Mouse (Mus musculus): Measurements from ENCODE around the gene Cadm2.

Gene Cadm2

GRCm38 (mm10) chr16:67162211-67162790 is 458.4 kb downstream of the Cadm2 start:
- in situ Hi-C loops (cut with MboI, MseI): no loop called here

- in situ Hi-C loops (cut with MboI, MseI): no loop called here
Measured at GRCm38 (mm10) chr16:67124811-67125210, 495.9 kb downstream of the Cadm2 start.

GRCm38 (mm10) chr16:67122532-67122931 is 498.2 kb downstream of the Cadm2 start:
- in situ Hi-C loops (cut with MboI, MseI): no loop called here

- in situ Hi-C loops (cut with MboI, MseI): no loop called here
Measured at GRCm38 (mm10) chr16:67121781-67122180, 498.9 kb downstream of the Cadm2 start.

GRCm38 (mm10) chr16:67106478-67107061 is 514.1 kb downstream of the Cadm2 start:
- in situ Hi-C loops (cut with MboI, MseI): no loop called here

- in situ Hi-C loops (cut with MboI, MseI): loop anchor here (10.0 kb wide), 1 partner anchor 188 kb away; no protein-coding TSS in a partner anchor
Measured at GRCm38 (mm10) chr16:67096706-67097105, 524.0 kb downstream of the Cadm2 start.

- in situ Hi-C loops (cut with MboI, MseI): loop anchor here (10.0 kb wide), 1 partner anchor 189 kb away; no protein-coding TSS in a partner anchor
Measured at GRCm38 (mm10) chr16:67095916-67096315, 524.8 kb downstream of the Cadm2 start.

- in situ Hi-C loops (cut with MboI, MseI): loop anchor here (10.0 kb wide), 1 partner anchor 195 kb away; no protein-coding TSS in a partner anchor
Measured at GRCm38 (mm10) chr16:67089747-67090146, 531.0 kb downstream of the Cadm2 start.

GRCm38 (mm10) chr16:67079318-67079717 is 541.4 kb downstream of the Cadm2 start:
- in situ Hi-C loops (cut with MboI, MseI): no loop called here

GRCm38 (mm10) chr16:67076169-67076895 is 544.4 kb downstream of the Cadm2 start:
- in situ Hi-C loops (cut with MboI, MseI): no loop called here

- in situ Hi-C loops (cut with MboI, MseI): no loop called here
Measured at GRCm38 (mm10) chr16:67068461-67068860, 552.2 kb downstream of the Cadm2 start.

GRCm38 (mm10) chr16:67030918-67031317 is 589.8 kb downstream of the Cadm2 start:
- in situ Hi-C loops (cut with MboI, MseI): no loop called here

GRCm38 (mm10) chr16:67019856-67020255 is 600.9 kb downstream of the Cadm2 start:
- in situ Hi-C loops (cut with MboI, MseI): no loop called here

GRCm38 (mm10) chr16:67017710-67018109 is 603.0 kb downstream of the Cadm2 start:
- in situ Hi-C loops (cut with MboI, MseI): no loop called here

GRCm38 (mm10) chr16:67003161-67003560 is 617.5 kb downstream of the Cadm2 start:
- in situ Hi-C loops (cut with MboI, MseI): no loop called here

GRCm38 (mm10) chr16:67001707-67002106 is 619.0 kb downstream of the Cadm2 start:
- in situ Hi-C loops (cut with MboI, MseI): no loop called here

- in situ Hi-C loops (cut with MboI, MseI): no loop called here
Measured at GRCm38 (mm10) chr16:66997461-66997860, 623.2 kb downstream of the Cadm2 start.

GRCm38 (mm10) chr16:66987741-66988140 is 633.0 kb downstream of the Cadm2 start:
- in situ Hi-C loops (cut with MboI, MseI): no loop called here

- in situ Hi-C loops (cut with MboI, MseI): no loop called here
Measured at GRCm38 (mm10) chr16:66986879-66987278, 633.8 kb downstream of the Cadm2 start.

- in situ Hi-C loops (cut with MboI, MseI): no loop called here
Measured at GRCm38 (mm10) chr16:66970912-66971311, 649.8 kb downstream of the Cadm2 start.

- in situ Hi-C loops (cut with MboI, MseI): no loop called here
Measured at GRCm38 (mm10) chr16:66969520-66970144, 651.1 kb downstream of the Cadm2 start.

- in situ Hi-C loops (cut with MboI, MseI): no loop called here
Measured at GRCm38 (mm10) chr16:66968336-66968735, 652.4 kb downstream of the Cadm2 start.

All from T-helper 2 cell (primary cell).